Mouse (Mus musculus) MEL (cell line): ENCODE results near the gene Rnf10.

ENCODE experiments used
- CHD2 ChIP-seq: IDR thresholded peaks from 2 replicates; pipeline ENCODE4 v1.6.1; 2011; ENCODE audit warnings: low read length, improper control_type of control experiment
- CTCF ChIP-seq, 3 experiments: IDR thresholded peaks in 2 of 3; conservative IDR thresholded peaks in 1 of 3; 2 replicates each; pipeline ENCODE4 v1.5.1; 2011 to 2012; ENCODE audit warnings: low read length in 3 of 3, low read depth in 2 of 3, mild to moderate bottlenecking in 2 of 3, improper control_type of control experiment in 1 of 3, inconsistent platforms in 1 of 3, mixed read lengths in 1 of 3, moderate library complexity in 1 of 3; ENCODE audit not compliant: control insufficient read depth in 1 of 3, insufficient read depth in 1 of 3, poor library complexity in 1 of 3, severe bottlenecking in 1 of 3
- EP300 ChIP-seq, 2 experiments: IDR thresholded peaks; 2 replicates each; pipeline ENCODE4 v1.6.1; 2011; ENCODE audit warnings: improper control_type of control experiment in 2 of 2, low read length in 2 of 2, low read depth in 1 of 2, mild to moderate bottlenecking in 1 of 2
- GATA1 ChIP-seq: IDR thresholded peaks from 2 replicates; pipeline ENCODE4 v1.6.1; 2011; ENCODE audit warnings: low read depth, low read length, improper control_type of control experiment
- MAFK ChIP-seq: IDR thresholded peaks from 2 replicates; pipeline ENCODE4 v1.6.1; 2011; ENCODE audit warnings: low read depth, mild to moderate bottlenecking, low read length, improper control_type of control experiment, borderline replicate concordance
- MAX ChIP-seq: IDR thresholded peaks from 2 replicates; pipeline ENCODE4 v1.6.1; 2011; ENCODE audit warnings: low read length, improper control_type of control experiment
- NELFE ChIP-seq: IDR thresholded peaks from 2 replicates; pipeline ENCODE4 v1.6.1; 2011; ENCODE audit warnings: low read depth, low read length, improper control_type of control experiment
- NRF1 ChIP-seq: IDR thresholded peaks from 2 replicates; pipeline ENCODE4 v1.6.1; 2014; ENCODE audit warnings: low read depth, mild to moderate bottlenecking, inconsistent platforms, low read length, improper control_type of control experiment, moderate library complexity; ENCODE audit not compliant: poor library complexity, insufficient read depth, severe bottlenecking
- POLR2A ChIP-seq, 2 experiments: IDR thresholded peaks; 2 replicates each; pipeline ENCODE4 v1.6.1; 2011 to 2012; ENCODE audit warnings: low read length in 2 of 2, mild to moderate bottlenecking in 2 of 2, control low read depth in 1 of 2, improper control_type of control experiment in 1 of 2, low read depth in 1 of 2, moderate library complexity in 1 of 2; ENCODE audit not compliant: control insufficient read depth in 1 of 2, insufficient read depth in 1 of 2, poor library complexity in 1 of 2
- SMC3 ChIP-seq: IDR thresholded peaks from 2 replicates; pipeline ENCODE4 v1.6.1; 2011; ENCODE audit warnings: low read depth, low read length, improper control_type of control experiment
- TAL1 ChIP-seq: IDR thresholded peaks from 2 replicates; pipeline ENCODE4 v1.6.1; 2012; ENCODE audit warnings: mild to moderate bottlenecking, inconsistent platforms, low read length, moderate library complexity, mixed read lengths
- USF1 ChIP-seq: IDR thresholded peaks from 2 replicates; pipeline ENCODE4 v1.6.1; 2014; ENCODE audit warnings: low read depth, mild to moderate bottlenecking, inconsistent platforms, low read length, improper control_type of control experiment, moderate library complexity

GRCm38 (mm10) chr5:115237803-115238728 is 34.6 kb downstream of the Rnf10 start:
- no peak for TF ChIP-seq GATA1
- 0 out of 4 replicates have a peak, but pooled peaks of 1 of the 2 experiments have one; percentile 4 for TF ChIP-seq EP300 (IDR thresholded peaks at IDR 0.05; ENCODE audit: low read depth in 1 of 2, low read length in 2 of 2)
- peak; percentile 86 for TF ChIP-seq NRF1
- TF ChIP-seq CTCF (IDR thresholded peaks at IDR 0.05 in 2 of 3, conservative IDR thresholded peaks at IDR 0.05 in 1 of 3; ENCODE audit: control insufficient read depth in 1 of 3, insufficient read depth in 1 of 3, low read depth in 2 of 3, low read length in 3 of 3, poor library complexity in 1 of 3, severe bottlenecking in 1 of 3), result no peak
- 0 out of 2 replicates have a peak, but pooled peaks have one; percentile 16 for TF ChIP-seq SMC3
- TF ChIP-seq MAX, result peak; percentile 73
- no peak for TF ChIP-seq CHD2
- TF ChIP-seq TAL1, result no peak
- TF ChIP-seq USF1, result no peak
- peak; percentile 94 for TF ChIP-seq NELFE
- peak; percentile 64 to 95 for TF ChIP-seq POLR2A (IDR thresholded peaks at IDR 0.05; ENCODE audit: control insufficient read depth in 1 of 2, insufficient read depth in 1 of 2, low read depth in 1 of 2, low read length in 2 of 2, poor library complexity in 1 of 2)
- no peak for TF ChIP-seq MAFK
